Mouse (Mus musculus): ENCODE measurements at regions not wholly inside any gene's neighbourhood (a gene's known extent, or its start where the extent isn't known, plus 50 kb on each side); places are given as distances from the start of the nearest gene placed in this dataset.

- Histone ChIP-seq H3K4me1 (ENCODE audit: control insufficient read depth in 1 of 2, insufficient read depth in 2 of 2) (peaks cover 11 to 30% of the 10 kb centered on the region in 2 experiments), H3K9ac (ENCODE audit: insufficient read depth, low read depth) (no peak overlapping the region), H3K79me2 (replicated peaks; ENCODE audit: control insufficient read depth, extremely low read depth, insufficient read depth, poor library complexity, severe bottlenecking) (no peaks in the 10 kb centered on the region), H3K36me3 (replicated peaks in 1 of 2; ENCODE audit: control insufficient read depth in 1 of 2, insufficient read depth in 1 of 2, low read length in 1 of 2) (no peaks in the 10 kb centered on the region), H3K4me3 (replicated peaks in 1 of 3; ENCODE audit: low read depth in 2 of 3, low read length in 2 of 3, poor library complexity in 1 of 3) (no peak overlapping the region), H3K4me2 (ENCODE audit: insufficient read depth, low read depth, poor library complexity, severe bottlenecking) (peak overlapping the region; percentile 37; the same call in 1 of the 2 replicates), H3K27me3 (replicated peaks) (no peaks in the 10 kb centered on the region), H3K27ac (ENCODE audit: insufficient read depth, low read depth) (no peak overlapping the region), H3K9me3 (replicated peaks; ENCODE audit: low read length) (no peaks in the 10 kb centered on the region)
- TF ChIP-seq CHD2 (IDR thresholded peaks at IDR 0.05; ENCODE audit: low read length) (no peak), SMC3 (IDR thresholded peaks at IDR 0.05; ENCODE audit: low read depth, low read length) (peak; percentile 55), CTCF (conservative IDR thresholded peaks at IDR 0.05 in 1 of 2, IDR thresholded peaks at IDR 0.05 in 1 of 2; ENCODE audit: low read depth in 2 of 2, low read length in 2 of 2) (peak in 1 of 2 experiments; percentile 79; a peak in 3 of 4 replicates), MEF2A (IDR thresholded peaks at IDR 0.05; ENCODE audit: borderline replicate concordance, low read depth, low read length) (no peak), ZKSCAN1 (IDR thresholded peaks at IDR 0.05; ENCODE audit: borderline replicate concordance, low read depth, low read length) (no peak), ZMIZ1 (IDR thresholded peaks at IDR 0.05; ENCODE audit: low read depth, low read length) (0 out of 2 replicates have a peak, but pooled peaks have one; percentile 8), HCFC1 (IDR thresholded peaks at IDR 0.05; ENCODE audit: low read depth, low read length) (no peak), TBP (conservative IDR thresholded peaks at IDR 0.05; ENCODE audit: low read depth, low read length) (peak; percentile 96), ELF1 (IDR thresholded peaks at IDR 0.05; ENCODE audit: low read depth, low read length) (peak; percentile 40), GABPA (IDR thresholded peaks at IDR 0.05; ENCODE audit: insufficient replicate concordance, low read depth, low read length) (no peak), USF2 (conservative IDR thresholded peaks at IDR 0.05; ENCODE audit: low read depth, low read length) (no peak), KAT2A (IDR thresholded peaks at IDR 0.05; ENCODE audit: insufficient replicate concordance, low read length) (no peak), BHLHE40 (IDR thresholded peaks at IDR 0.05; ENCODE audit: low read depth, low read length) (no peak), RAD21 (IDR thresholded peaks at IDR 0.05; ENCODE audit: low read depth, low read length) (peak; percentile 73), MYC (IDR thresholded peaks at IDR 0.05; ENCODE audit: low read depth, low read length) (peak; percentile 28; the same call in 1 of the 2 replicates), POLR2AphosphoS2 (IDR thresholded peaks at IDR 0.05; ENCODE audit: low read depth, low read length) (no peak), CHD1 (IDR thresholded peaks at IDR 0.05; ENCODE audit: low read depth, low read length) (no peak), PAX5 (IDR thresholded peaks at IDR 0.05; ENCODE audit: low read length) (no peak), EP300 (IDR thresholded peaks at IDR 0.05; ENCODE audit: low read length) (no peak), MXI1 (IDR thresholded peaks at IDR 0.05; ENCODE audit: low read depth, low read length) (no peak), ETS1 (conservative IDR thresholded peaks at IDR 0.05; ENCODE audit: low read depth, low read length) (no peak), JUN (IDR thresholded peaks at IDR 0.05; ENCODE audit: insufficient read depth, low read depth, low read length) (no peak), ZNF384 (IDR thresholded peaks at IDR 0.05; ENCODE audit: low read depth, low read length) (no peak), E2F4 (IDR thresholded peaks at IDR 0.05; ENCODE audit: insufficient replicate concordance, low read depth, low read length) (no peak), MAX (IDR thresholded peaks at IDR 0.05; ENCODE audit: low read length) (no peak), RCOR1 (conservative IDR thresholded peaks at IDR 0.05; ENCODE audit: low read depth, low read length) (no peak), MAZ (IDR thresholded peaks at IDR 0.05; ENCODE audit: low read depth, low read length) (no peak), NRF1 (IDR thresholded peaks at IDR 0.05; ENCODE audit: low read depth, low read length) (no peak), TCF12 (IDR thresholded peaks at IDR 0.05; ENCODE audit: low read depth, low read length) (no peak), POLR2A (IDR thresholded peaks at IDR 0.05; ENCODE audit: low read depth, low read length) (no peak; the same call in 1 of the 2 replicates)
- in situ Hi-C loops (cut with MboI; ENCODE audit: low pct_ligation_motif_present, low pct_unique_long_range_greater_than_20kb, low sequenced_read_pairs) (no loop called here), dilution Hi-C loops (cut with MboI; ENCODE audit: extremely low pct_ligation_motif_present, extremely low pct_unique_long_range_greater_than_20kb, low sequenced_read_pairs) (no loop called here)
- DNase-seq (ENCODE audit: extremely low read depth), result peak; percentile 90
Observed at GRCm38 (mm10) chr3:40120298-40120875, 410.7 kb upstream of the Intu start.
